Mouse (Mus musculus): ENCODE results near the gene Csnk2b. TPM values are rescaled to one million over a fixed set of nuclear protein-coding genes. Genes with fewer than 3 reads are reported as not detected.
"Not testable (repeated sequence)": the region's sequence is repeated elsewhere in the genome, so short reads cannot be mapped to it uniquely, and the experiment has no call there.

The Csnk2b gene
- total RNA-seq, 2 experiments from 2014 or later = 176 to 183 TPM

DNA sequence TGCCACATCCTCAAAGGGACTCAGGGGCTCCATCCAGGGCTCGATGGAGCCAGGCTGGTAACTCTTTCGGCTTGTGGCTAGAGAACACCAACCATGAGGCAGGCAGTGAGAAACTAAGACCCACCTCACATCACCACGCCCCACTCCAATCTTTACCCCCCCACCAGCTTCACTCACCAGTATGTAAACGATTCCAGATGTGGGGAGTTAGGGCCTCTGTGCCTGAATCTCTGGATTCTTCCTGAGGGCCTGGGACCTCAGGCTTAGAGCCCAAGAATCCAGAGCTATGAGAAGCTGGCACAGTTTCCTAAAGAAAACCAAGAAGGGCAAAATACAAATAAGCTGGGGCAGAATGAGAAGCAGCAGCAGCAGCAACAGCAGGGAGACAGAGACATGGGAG is 32.1 kb upstream of the Csnk2b start:
- no peak for DNase-seq (ENCODE audit: low spot score)

DNA sequence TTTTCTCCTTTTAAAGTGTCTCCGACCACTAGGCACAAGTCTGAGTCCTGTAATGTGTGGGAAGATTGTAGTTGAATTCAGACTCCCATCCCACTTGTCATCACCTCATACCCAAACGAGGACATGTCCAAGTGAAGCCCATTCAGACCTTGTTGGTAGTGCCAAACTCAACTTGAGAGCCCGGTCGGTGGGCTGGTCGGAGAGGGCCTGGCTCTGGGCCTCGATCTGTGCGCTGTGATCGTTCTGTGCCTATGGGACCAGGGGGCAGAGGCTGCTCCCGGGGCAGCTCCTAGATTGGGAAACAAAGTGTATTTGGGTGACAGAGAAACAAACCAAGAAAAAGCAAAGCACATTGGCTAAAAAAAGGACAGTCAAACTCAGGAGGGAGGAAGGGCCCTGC is 31.2 kb upstream of the Csnk2b start:
- no peak for DNase-seq (ENCODE audit: low spot score)

DNA sequence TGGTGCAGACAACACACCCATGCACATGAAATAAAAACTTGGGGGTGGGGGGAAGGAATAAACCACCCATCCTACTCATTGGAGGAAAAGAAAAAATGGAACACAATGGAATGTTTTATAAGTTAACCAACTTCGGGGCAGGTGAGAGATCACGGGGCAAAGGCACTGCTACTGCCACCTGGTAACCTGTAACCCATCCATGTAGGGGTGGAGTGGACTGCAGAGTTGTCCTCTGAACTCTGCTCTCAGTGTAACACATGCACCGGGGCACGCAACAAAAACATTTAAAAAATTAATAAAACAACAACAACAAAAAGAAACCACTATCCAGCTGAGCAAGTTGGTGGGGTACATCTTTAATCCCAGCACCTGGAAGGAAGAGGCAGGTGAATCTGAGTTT is 30.3 kb upstream of the Csnk2b start:
- no peak for DNase-seq (ENCODE audit: low spot score)

DNA sequence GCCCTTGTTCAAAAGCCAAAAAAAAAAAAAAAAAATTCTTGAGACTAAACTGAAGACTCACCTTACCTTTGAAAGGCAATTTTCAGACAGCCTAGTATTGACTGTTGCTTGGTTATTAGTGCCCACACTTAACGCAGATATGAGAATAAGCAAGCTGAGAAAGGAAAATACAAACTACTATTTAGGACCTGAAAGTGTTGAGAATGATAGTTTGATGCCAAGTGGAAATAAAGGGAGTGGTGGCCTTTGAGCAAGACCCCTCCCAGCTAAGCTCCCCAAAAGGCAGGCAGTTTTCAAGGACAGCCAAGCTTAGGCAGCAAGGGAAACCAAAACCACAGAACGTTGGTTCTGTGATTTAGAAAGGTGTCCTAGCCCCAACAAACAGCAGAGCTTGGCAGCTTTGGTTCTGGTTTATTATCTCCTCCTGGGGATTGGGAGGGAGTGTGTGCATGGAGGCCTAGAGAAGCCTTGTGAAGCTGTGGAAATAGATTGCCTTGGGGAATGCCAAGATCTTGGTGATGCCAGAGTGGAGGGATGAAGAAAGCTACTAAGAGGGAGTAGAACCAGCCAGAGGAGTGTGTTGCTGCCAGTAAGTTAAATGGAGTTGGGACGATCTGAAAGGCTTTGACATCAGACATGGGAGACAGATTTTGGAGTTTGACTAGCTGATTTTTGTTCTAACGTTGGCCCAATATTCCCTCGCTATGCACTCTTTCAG is 26.2 kb upstream of the Csnk2b start:
- no peak for DNase-seq (ENCODE audit: low spot score)

DNA sequence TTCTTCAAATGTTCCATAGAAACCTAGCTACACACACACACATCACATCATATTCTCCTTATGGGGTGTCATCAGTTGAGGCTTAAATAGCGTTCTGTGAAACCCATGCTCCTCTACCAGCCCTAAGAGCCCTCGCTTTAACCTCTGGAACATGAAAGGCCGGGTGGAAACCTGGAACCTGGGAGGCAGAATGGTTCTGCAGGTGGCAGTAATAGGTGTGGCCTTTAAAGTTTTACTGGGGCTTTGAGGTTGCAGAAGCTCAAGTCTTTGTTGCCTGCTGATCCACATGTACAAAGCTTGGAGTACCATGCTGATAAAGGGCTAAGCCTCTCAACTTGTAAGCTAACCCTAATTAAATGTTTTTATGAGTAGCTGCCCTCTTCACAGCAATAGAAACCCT is 25.5 kb upstream of the Csnk2b start:
- no peak for DNase-seq (ENCODE audit: low spot score)

DNA sequence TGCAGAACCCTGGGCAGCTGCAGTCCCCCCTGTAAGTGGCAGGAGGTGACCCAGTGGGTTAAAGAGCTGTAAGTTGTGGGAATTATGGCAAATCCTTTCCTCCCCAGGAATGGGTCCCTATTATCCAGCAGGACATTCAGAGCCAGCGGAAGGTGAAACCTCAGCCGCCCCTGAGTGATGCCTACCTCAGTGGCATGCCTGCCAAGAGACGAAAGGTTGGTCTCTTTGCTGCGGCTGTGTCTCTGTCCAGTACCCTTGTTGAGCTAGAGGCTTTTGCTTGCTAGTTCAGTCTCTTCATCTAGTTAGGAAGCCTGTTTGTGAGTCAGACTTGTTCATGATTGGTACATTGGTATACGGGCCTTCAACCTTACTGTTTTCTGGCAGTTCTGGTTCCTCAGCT is 24.3 kb upstream of the Csnk2b start:
- DNase-seq (ENCODE audit: low spot score) = no peak

DNA sequence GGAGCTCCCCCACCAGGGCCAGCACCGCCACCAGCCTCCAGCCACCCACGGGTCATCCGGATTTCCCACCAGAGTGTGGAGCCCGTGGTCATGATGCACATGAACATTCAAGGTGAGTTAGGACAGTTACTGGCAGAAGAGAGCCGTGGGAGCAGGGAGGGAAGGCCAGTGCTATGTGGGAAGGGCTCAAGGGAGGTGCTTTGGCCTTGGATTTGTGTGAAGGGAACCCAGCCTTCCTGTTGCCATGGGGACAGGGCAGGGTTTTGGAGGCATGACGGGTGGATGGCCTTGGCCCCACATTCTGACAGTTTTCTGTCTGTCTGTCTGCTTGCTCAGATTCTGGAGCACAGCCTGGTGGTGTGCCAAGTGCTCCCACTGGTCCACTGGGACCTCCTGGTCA is 20.1 kb upstream of the Csnk2b start:
- DNase-seq (ENCODE audit: low spot score) = no peak

DNA sequence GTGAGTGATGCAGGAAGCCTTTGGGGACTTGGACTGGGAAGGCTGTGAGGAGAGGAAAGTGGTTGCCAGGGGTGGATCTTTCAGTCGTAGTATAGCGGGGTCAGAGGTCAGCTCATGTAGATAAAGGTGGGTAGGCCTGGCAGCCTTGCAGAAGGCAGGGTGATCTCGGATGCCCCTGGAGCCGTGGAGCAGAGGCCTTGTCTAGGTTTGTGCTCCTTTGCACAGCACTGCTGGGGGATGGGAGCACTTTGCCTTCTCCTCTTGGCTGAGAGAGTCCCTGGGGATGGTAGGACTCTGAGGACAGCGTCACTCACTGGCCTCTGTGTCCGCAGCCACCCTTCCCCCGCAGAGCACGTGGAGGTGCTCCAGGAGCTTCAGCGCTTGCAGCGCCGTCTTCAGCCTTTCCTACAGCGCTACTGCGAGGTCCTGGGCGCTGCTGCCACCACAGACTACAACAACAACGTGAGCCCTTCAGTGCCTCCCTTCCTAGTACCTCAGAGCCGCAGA is 18.7 kb upstream of the Csnk2b start:
- DNase-seq (ENCODE audit: low spot score) = no peak

DNA sequence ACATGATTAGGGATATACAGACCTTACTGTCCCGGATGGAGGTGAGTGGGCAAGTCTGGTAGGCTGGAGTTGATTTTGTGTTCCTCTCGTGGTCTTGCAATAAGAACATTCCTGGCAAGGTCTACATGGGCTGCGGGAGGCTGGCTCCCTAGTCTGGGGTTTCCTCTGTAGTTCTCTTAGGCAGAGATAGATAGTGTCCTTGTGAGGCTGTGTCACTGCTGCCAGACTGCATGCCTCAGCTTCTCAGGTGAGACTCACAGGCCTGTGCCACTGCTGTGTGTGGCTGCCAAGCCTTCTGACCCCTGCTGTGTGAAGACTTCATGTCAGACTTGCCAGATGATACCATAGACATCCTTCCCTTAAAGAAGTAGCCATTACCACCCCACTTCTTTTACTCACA is 17.4 kb upstream of the Csnk2b start:
- DNase-seq (ENCODE audit: low spot score) = no peak

DNA sequence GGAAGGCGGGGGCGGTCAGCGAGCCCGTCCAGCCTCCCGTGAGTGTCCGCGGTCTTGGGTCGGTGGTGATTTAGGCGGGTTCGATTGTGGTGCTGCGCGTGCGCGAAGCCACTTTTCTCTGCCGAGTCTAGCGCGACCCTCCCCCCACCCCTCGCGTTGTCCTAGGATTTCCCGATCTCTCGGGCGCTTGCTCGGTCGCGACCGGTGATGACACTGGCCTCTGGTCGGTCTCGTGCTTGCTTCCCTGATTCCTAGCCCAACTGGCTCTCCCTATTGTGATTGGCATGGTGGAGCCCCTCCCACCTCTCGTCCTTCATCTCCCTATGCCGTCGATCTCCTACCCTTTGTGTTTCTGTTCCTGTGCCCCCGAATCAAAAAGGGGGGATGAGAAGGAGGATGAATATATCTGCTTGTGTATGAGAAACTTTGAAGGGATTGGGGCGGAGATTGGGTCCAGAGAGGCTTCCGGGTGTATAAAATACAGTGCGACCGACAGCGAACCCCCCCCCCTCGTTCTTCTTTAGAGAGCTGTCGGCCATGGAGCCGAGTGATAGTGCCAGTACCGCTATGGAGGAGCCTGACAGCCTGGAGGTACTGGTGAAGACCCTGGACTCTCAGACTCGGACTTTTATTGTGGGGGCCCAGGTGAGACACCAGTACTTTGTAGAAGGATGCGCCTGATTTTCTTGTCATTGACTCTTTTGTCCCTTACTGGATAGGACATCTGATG is 13.9 kb upstream of the Csnk2b start:
- no peak for DNase-seq (ENCODE audit: low spot score)

DNA sequence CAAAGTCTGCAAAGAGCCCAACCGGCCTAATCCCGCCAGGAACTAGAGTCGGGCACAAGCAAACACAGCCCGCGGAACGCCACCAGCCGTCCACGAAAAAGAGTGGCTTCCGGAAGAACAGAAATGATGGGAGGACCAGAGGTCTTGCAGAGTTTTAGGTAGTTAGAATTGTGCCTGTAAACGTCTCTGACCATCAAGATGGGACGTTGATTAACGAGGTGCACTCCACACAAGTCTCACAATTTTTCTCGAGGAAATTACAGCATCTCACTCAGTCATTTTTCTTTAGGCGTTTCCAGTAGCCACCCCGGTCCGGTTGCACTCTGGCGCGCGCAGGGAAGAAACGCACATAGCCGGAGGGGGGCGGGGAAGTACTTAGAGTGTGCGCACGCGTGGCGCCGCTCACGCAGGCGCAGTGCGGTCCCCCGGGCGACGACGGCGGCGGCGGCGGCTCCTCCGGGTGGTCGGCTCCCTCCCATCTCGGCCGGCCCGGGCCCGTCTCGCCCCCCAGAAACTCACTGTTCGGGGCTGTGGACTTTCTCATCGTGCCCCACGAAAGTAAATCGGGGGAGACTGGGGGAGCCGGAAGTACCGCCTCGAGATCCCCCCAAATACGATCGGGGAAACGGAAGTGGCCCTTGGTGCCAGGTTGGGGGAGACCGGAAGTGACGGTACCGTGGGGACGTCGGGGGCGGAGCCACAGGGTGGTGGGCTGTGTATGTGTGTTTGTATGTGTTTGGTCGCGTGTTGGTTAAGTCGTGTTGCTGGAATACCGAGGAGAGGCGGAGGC is 13.1 kb upstream of the Csnk2b start, which contains the start of gene Bag6:
Bag6 (plus strand) TSS at position 378 of the 790 bp plus-strand sequence.
- DNase-seq (ENCODE audit: low spot score) = peak; percentile 93

DNA sequence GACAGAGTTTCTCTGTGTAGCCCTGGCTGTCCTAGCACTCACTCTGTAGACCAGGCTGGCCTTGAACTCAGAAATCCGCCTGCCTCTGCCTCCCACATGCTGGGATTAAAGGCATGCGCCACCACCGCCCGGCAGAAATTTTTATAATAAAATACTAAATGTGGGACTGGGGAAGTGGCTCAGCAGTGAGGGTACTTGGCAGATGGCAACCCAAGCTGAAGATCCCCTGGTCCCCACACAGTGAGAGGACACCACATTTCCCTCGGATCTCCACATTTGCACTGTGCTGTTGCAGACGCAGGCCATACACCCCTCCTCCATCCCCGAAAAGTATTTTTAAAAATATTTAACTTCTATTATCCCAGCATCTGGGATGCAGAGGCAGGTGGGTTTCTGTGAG is 11.7 kb upstream of the Csnk2b start:
- DNase-seq (ENCODE audit: low spot score) = no peak

DNA sequence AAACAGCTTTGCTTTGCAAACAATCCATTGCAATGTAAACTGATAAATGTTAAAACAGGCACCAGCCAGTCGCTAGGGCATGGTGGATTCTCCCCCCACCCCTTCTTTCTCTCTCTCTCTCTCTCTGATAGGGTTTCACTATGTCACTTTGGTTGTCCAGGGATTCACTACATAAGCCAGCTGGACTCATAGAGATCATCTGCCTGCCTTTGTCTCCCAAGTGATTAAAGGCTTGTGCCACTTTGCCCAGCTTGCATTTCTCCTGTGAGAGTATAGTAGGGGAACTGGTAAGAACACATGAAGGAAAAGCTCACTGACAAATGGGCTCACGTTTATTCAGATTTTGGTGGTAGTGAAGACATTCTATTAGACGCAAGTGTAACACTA is 10.3 kb upstream of the Csnk2b start:
- DNase-seq (ENCODE audit: low spot score) = no peak

DNA sequence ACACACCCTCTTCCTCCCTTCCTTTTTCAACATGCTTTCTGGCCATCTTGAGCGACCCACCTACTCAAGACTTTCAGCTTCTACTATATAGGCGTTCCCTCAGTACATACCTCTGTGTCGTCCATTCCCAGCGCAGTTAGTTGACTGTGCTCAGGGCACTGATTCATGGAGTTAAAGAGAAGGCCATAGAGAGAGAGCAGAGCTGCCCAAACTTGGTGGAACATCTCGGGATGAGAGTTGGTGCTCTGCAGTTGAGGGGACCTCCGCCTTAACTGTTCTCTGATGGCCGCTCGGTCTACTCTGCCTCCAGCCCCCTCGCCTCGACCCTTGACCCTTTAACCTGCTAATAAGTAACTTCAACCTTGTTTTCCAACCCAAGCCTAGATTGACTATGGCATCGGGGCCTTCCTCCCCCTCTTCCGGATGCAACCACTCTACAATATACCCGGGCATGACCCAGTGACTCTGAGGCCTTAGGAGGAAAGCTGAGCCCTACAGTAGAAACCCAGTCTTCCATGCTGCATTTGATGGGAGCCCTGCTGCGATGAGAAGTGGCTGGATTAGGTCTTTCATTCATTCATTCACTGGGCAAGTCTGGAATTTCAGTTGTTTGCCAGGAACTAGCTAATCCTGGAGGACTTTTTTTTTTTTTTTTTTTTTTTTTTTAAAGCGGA is 9.8 kb upstream of the Csnk2b start, which contains the start of gene Apom:
Apom (minus strand) TSS at position 551 of the 674 bp plus-strand sequence.
- DNase-seq (ENCODE audit: low spot score) = no peak

DNA sequence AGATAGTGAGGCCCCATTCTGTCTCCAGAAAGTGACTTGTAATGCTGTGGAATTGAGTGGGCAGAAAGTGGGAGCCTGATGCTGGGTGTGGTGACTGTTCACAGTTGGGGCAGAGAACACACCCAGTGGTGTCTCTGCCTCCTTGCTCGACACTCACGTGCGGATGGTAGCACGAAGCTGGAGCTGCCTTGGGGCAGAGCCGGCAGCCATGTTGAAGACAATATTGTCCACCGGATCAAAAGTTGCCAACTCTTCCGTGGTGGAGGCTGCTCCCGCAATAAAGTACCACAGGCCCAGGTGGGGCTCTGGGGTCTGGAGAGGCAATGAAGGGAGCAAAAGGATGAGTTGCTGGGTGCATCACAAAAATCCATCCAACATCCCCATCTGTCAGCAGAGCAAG is 9.2 kb upstream of the Csnk2b start:
- DNase-seq (ENCODE audit: low spot score) = no peak

DNA sequence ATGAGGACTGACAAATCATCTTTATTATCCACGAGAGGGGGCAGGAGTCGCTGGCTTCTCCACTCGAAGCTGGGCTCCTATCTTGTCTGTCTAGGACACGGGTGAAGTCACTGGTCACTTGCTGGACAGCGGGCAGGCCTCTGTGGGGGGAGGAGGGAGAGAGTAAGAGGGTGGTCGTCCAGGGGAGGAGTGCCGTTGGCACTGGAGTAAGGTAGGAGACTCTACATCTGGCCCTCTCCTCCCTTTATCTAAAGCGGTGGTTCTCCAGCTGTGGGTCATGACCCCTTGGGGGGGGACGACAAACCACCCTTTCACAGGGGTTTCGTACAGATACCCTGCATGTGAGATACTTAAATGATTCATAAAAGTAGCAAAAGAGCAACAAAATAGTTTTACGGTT is 7.1 kb upstream of the Csnk2b start:
- no peak for DNase-seq (ENCODE audit: low spot score)

DNA sequence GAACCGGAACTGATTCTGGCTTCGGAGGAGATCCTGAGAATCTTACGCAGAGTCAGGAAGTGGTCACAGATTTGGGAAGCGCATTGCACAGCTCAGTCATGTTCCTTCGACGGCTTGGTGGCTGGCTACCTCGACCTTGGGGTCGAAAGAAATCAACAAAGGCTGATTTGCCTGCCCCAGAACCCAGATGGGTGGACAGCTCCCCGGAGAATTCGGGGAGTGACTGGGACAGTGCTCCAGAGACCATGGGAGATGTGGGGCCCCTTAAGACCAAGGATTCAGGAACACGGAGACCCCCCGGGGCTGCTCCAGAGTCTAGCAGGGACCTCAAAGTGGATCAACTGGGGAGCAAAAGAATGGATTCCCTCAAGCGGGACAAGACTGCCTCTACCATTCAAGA is 5.2 kb upstream of the Csnk2b start:
- DNase-seq (ENCODE audit: low spot score) = no peak

DNA sequence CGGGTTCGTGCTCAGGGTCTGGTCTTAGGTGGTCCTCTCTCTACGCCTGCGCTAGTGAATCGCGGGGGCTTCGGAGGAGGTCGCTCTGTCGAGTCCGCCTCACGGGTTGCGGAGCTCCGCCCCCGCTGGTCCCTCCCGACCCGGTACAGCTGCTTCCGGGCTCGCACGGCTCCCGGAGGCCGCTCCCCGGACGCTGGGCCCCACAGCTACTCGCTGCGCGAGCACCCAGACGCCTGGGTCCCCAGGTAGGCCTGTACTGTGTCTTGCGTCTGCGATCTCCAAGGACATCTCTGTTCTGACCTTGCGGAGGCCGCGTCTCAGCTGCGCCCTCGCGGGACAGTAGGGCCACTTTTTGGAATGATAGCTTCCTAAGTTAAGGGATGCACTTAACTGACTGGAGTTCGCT is 4.4 kb upstream of the Csnk2b start, which contains the start of gene D17H6S53E:
D17H6S53E (plus strand) TSS at position 168 of the 406 bp plus-strand sequence.
- peak; percentile 67 for DNase-seq (ENCODE audit: low spot score)

DNA sequence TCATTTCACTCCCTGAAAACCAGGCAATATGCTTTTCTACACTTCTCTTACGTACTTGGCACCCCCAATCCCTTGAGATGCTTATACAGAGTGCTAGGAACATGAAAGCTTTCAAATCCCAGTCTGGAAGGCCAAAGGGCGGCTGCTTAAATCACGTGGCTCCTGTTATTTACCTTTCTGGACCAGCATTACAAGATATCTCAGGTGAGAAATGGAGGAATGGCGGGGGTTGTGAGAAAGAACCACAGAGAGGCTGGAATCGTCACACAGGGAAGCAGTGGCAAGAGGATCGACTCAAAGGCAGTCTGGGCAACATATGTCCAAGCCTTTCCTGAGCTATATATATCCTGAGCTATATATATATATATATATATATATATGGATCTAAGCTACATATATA is 3.7 kb upstream of the Csnk2b start:
- DNase-seq (ENCODE audit: low spot score) = no peak

DNA sequence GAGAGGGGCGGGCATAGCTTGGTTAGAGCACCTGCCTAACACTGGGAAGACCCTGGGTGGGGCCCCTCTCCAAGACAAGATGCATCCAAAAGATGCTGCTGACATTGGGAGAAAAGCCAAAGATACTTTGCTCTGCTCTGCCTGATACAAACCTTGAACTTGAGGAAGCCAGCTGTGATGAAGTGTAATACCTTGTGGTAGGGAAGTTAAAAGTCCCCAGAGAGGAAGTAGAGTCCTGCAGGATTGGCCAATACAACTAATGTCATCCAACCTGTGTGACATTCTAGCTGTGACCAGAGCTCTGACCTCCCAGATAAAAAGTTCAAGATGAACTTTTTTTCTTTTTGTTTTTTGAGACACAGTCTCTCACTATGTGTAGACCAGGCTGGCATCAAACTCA is 3.2 kb upstream of the Csnk2b start:
- no peak for DNase-seq (ENCODE audit: low spot score)

DNA sequence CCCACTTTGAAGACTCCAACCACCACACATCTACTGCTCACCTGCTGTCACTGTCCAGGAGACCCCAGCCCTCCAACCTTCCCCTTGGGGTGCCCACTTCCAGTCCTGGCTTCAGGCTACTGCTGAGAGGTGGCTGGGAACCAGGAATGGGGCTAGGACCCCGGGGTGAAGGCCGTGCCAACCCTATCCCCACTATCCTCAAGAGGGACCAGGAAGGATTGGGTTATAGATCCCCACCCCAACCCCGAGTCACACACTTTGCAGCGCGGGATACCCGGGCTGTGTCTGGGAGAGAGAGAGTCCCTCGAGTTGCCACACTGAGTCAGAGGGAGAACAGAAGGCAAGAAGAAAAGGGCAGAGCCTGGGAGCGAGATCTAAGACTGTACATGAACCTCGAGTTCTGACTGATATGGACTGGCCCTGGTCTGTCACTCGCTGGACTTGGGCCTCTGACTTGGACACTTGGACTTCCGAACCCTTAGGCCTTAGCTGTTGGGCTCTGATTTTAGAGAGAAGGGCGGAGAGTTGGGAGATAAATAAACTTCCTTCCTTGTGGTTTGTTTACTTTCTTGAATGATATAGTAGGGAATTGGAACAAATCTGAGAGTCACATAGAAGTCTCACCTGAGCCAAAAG is 2.5 kb upstream of the Csnk2b start:
- not testable (repeated sequence) for DNase-seq (ENCODE audit: low spot score)
